8 mouse cellular contexts compared by ENCODE assay signal in genomic region chr2:72035616-72036015, GRCm38 (mm10). TPM values are rescaled to one million over a fixed set of nuclear protein-coding genes. Genes with fewer than 3 reads are reported as not detected.
DNase-seq lines count a peak whose midpoint lies in the region; ATAC-seq lines count a peak whose summit lies in the region.

No protein-coding gene starts in this region.

- WGBS in kidney, embryonic 15.5 days: 55% methylated on average over 8 of the region's 8 CpGs

- ATAC-seq in kidney, embryonic 15.5 days (replicated peaks; ENCODE audit: low FRiP score): no peak
- no peak for ATAC-seq in activated CD4-positive, CD25-positive, alpha-beta regulatory T cell, adult 4 months

- H3K9me3 ChIP-seq in kidney, embryonic 15.5 days (replicated peaks): no peaks in the 10 kb centered on the region

- no peak overlapping the region for H3K27ac ChIP-seq in kidney, embryonic 15.5 days

- intact Hi-C loops in heart, postnatal 36 days (cut with DNase I): loop anchor here (2.0 to 5.0 kb wide), 4 partner anchors 68 to 357 kb away; no protein-coding TSS in a partner anchor

- H3K4me2 ChIP-seq in kidney, embryonic 15.5 days: no peak overlapping the region

- peaks cover 10% of the 10 kb centered on the region for H3K4me1 ChIP-seq in kidney, embryonic 15.5 days

- H3K27me3 ChIP-seq in kidney, embryonic 15.5 days: no peaks in the 10 kb centered on the region

- no peaks in the 10 kb centered on the region for H3K36me3 ChIP-seq in kidney, embryonic 15.5 days

- peak; percentile 15 for DNase-seq in kidney, adult 18-20 months
- peak; percentile 61 for DNase-seq in urinary bladder, postnatal 14 days (ENCODE audit: low spot score)
- DNase-seq in urinary bladder, postnatal 4 days (ENCODE audit: low spot score in 2 of 2): no peak
- DNase-seq in cerebellum, adult 11 months: peak; percentile 75
- peak; percentile 32 to 36 for DNase-seq in heart, postnatal 36 days
- peak; percentile 45 for DNase-seq in thymus, postnatal 0 days (ENCODE audit: low spot score)

- no peak overlapping the region for H3K9ac ChIP-seq in kidney, embryonic 15.5 days

- no peak overlapping the region for H3K4me3 ChIP-seq in kidney, embryonic 15.5 days (replicated peaks)

RNA-seq across cellular contexts. Expression of gene Rapgef4, which starts 54.6 kb away (rescaled TPM):
- polyA plus RNA-seq in kidney, embryonic 15.5 days (2015; fragmentation: Nextera tagmentation; extraction: Ambion mirVana): 6.3 and 9.4 TPM in 2 replicates
- total RNA-seq in heart, postnatal 36 days (2021): 10 to 100 TPM; 25.8 to 33.4 TPM
- 4.2 and 4.4 TPM in 2 replicates for polyA plus RNA-seq in thymus, postnatal 0 days (2015; fragmentation: Nextera tagmentation; extraction: Ambion mirVana)
- 1 to 10 TPM; 5.4 to 5.5 TPM for polyA plus RNA-seq in activated CD4-positive, CD25-positive, alpha-beta regulatory T cell, adult 4 months (2017; shearing (Covaris generic))

Comparison
In these comparisons a context has a peak if more than half of its experiments do, and no peak if none do; other contexts are left out.
1. DNase-seq: peak in kidney, adult 18-20 months (single experiment), urinary bladder, postnatal 14 days (single experiment), cerebellum, adult 11 months (single experiment), heart, postnatal 36 days (2 of 2) and thymus, postnatal 0 days (single experiment); none in urinary bladder, postnatal 4 days (0 of 2).